Mouse (Mus musculus): Measurements from ENCODE around the gene Sema4b. TPM values are rescaled to one million over a fixed set of nuclear protein-coding genes. Genes with fewer than 3 reads are reported as not detected.
A peak's percentile ranks its signal among the peaks of the same experiment; 100 is the strongest.

Gene Sema4b
- polyA plus RNA-seq, 1 experiment from 2014 or later, result 9.9 TPM

GRCm38 (mm10) chr7:80246859-80247258, 60.2 kb downstream of the Sema4b start:
- peak overlapping the region; percentile 82 for H3K27ac ChIP-seq (replicated peaks)
- peak overlapping the region; percentile 85 for H3K9ac ChIP-seq
- 23% methylated on average over 7 of the region's 7 CpGs for WGBS
- peak overlapping the region; percentile 74 for H3K4me2 ChIP-seq
- H3K4me3 ChIP-seq, result peak overlapping the region; percentile 66
- no peaks in the 10 kb centered on the region for H3K9me3 ChIP-seq
- no peaks in the 10 kb centered on the region for H3K36me3 ChIP-seq
- ATAC-seq (ENCODE audit: extremely low read depth, insufficient number of reproducible peaks, low FRiP score, low TSS enrichment), result no peak
- H3K27me3 ChIP-seq (replicated peaks), result no peaks in the 10 kb centered on the region
- peaks cover 8% of the 10 kb centered on the region for H3K4me1 ChIP-seq

GRCm38 (mm10) chr7:80252437-80252836, 65.8 kb downstream of the Sema4b start:
- no peaks in the 10 kb centered on the region for H3K9me3 ChIP-seq
- peaks cover 28% of the 10 kb centered on the region for H3K27me3 ChIP-seq (replicated peaks)
- WGBS, result 74% methylated on average over 7 of the region's 7 CpGs
- no peak for ATAC-seq (ENCODE audit: extremely low read depth, insufficient number of reproducible peaks, low FRiP score, low TSS enrichment)
- H3K27ac ChIP-seq (replicated peaks), result no peak overlapping the region
- no peak overlapping the region for H3K4me3 ChIP-seq
- no peaks in the 10 kb centered on the region for H3K36me3 ChIP-seq
- H3K4me1 ChIP-seq, result no peaks in the 10 kb centered on the region
- no peak overlapping the region for H3K4me2 ChIP-seq
- H3K9ac ChIP-seq, result no peak overlapping the region

GRCm38 (mm10) chr7:80252886-80253285, 66.2 kb downstream of the Sema4b start:
- WGBS, result 68% methylated on average over 11 of the region's 11 CpGs
- no peaks in the 10 kb centered on the region for H3K36me3 ChIP-seq
- no peak for ATAC-seq (ENCODE audit: extremely low read depth, insufficient number of reproducible peaks, low FRiP score, low TSS enrichment)

GRCm38 (mm10) chr7:80255981-80256380, 69.3 kb downstream of the Sema4b start:
- Histone ChIP-seq H3K9ac (no peak overlapping the region), H3K9me3 (no peaks in the 10 kb centered on the region), H3K36me3 (no peaks in the 10 kb centered on the region), H3K4me3 (no peak overlapping the region), H3K27ac (replicated peaks) (no peak overlapping the region), H3K4me1 (peaks cover 7% of the 10 kb centered on the region; the same call in 1 of the 2 replicates), H3K27me3 (replicated peaks) (peaks cover 58% of the 10 kb centered on the region), H3K4me2 (no peak overlapping the region)
- no peak for ATAC-seq (ENCODE audit: extremely low read depth, insufficient number of reproducible peaks, low FRiP score, low TSS enrichment)
- WGBS, result 58% methylated on average over 2 of the region's 2 CpGs

More at GRCm38 (mm10) chr7:80252886-80253285, 66.2 kb downstream of the Sema4b start:
- peaks cover 32% of the 10 kb centered on the region for H3K27me3 ChIP-seq (replicated peaks)
- no peaks in the 10 kb centered on the region for H3K9me3 ChIP-seq
- H3K4me1 ChIP-seq, result no peaks in the 10 kb centered on the region
- no peak overlapping the region for H3K4me2 ChIP-seq
- H3K4me3 ChIP-seq, result no peak overlapping the region
- H3K9ac ChIP-seq, result no peak overlapping the region
- H3K27ac ChIP-seq (replicated peaks), result no peak overlapping the region

GRCm38 (mm10) chr7:80257706-80258105, 71.1 kb downstream of the Sema4b start:
- no peaks in the 10 kb centered on the region for H3K36me3 ChIP-seq
- 47% methylated on average over 2 of the region's 2 CpGs for WGBS
- no peak overlapping the region for H3K27ac ChIP-seq (replicated peaks)
- H3K4me1 ChIP-seq, result peaks cover 15% of the 10 kb centered on the region
- H3K27me3 ChIP-seq (replicated peaks), result peaks cover 58% of the 10 kb centered on the region
- no peak overlapping the region for H3K4me2 ChIP-seq
- no peak for ATAC-seq (ENCODE audit: extremely low read depth, insufficient number of reproducible peaks, low FRiP score, low TSS enrichment)
- H3K9ac ChIP-seq, result no peak overlapping the region
- no peaks in the 10 kb centered on the region for H3K9me3 ChIP-seq
- H3K4me3 ChIP-seq, result no peak overlapping the region

- Histone ChIP-seq H3K9me3 (no peaks in the 10 kb centered on the region), H3K9ac (peak within 1 kb of the TSS; percentile 92), H3K36me3 (peaks cover 27% of the 10 kb centered on the region), H3K27ac (replicated peaks) (peak within 1 kb of the TSS; percentile 81), H3K4me3 (peak within 1 kb of the TSS; percentile 94), H3K27me3 (replicated peaks) (peaks cover 41% of the 10 kb centered on the region), H3K4me1 (peaks cover 18% of the 10 kb centered on the region), H3K4me2 (peak within 1 kb of the TSS; percentile 94)
- WGBS, result 24% methylated on average over 40 of the region's 40 CpGs
- ATAC-seq (ENCODE audit: extremely low read depth, insufficient number of reproducible peaks, low FRiP score, low TSS enrichment), result peak; percentile 59
Measured at GRCm38 (mm10) chr7:80260625-80261371, 74.2 kb downstream of the Sema4b start, which contains the start of gene Ngrn. Gene Ngrn, plus strand, starts transcription at chr7:80261215.

- Histone ChIP-seq H3K4me1 (peaks cover 18% of the 10 kb centered on the region), H3K9ac (peak overlapping the region; percentile 92), H3K36me3 (peaks cover 34% of the 10 kb centered on the region), H3K9me3 (no peaks in the 10 kb centered on the region), H3K27ac (replicated peaks) (peak overlapping the region; percentile 81), H3K27me3 (replicated peaks) (peaks cover 38% of the 10 kb centered on the region), H3K4me3 (peak overlapping the region; percentile 94), H3K4me2 (peak overlapping the region; percentile 94)
- WGBS, result under 1% methylated on average over 32 of the region's 32 CpGs
- 0 out of 2 replicates have a peak, but pooled peaks have one; percentile 37 for ATAC-seq (ENCODE audit: extremely low read depth, insufficient number of reproducible peaks, low FRiP score, low TSS enrichment)
Measured at GRCm38 (mm10) chr7:80261372-80261990, 74.8 kb downstream of the Sema4b start.

- H3K4me2 ChIP-seq, result no peak overlapping the region
- no peak overlapping the region for H3K9ac ChIP-seq
- no peak for ATAC-seq (ENCODE audit: extremely low read depth, insufficient number of reproducible peaks, low FRiP score, low TSS enrichment)
- no peak overlapping the region for H3K27ac ChIP-seq (replicated peaks)
- H3K27me3 ChIP-seq (replicated peaks), result peaks cover 9% of the 10 kb centered on the region
- no peak overlapping the region for H3K4me3 ChIP-seq
- H3K4me1 ChIP-seq, result peaks cover 32% of the 10 kb centered on the region
- peaks cover 44% of the 10 kb centered on the region for H3K36me3 ChIP-seq
- 88% methylated on average over 12 of the region's 12 CpGs for WGBS
- H3K9me3 ChIP-seq, result no peaks in the 10 kb centered on the region
Measured at GRCm38 (mm10) chr7:80264606-80265005, 78.0 kb downstream of the Sema4b start.

- no peak overlapping the region for H3K4me2 ChIP-seq
- H3K36me3 ChIP-seq, result peaks cover 55% of the 10 kb centered on the region
- H3K9ac ChIP-seq, result no peak overlapping the region
- no peaks in the 10 kb centered on the region for H3K27me3 ChIP-seq (replicated peaks)
- H3K4me1 ChIP-seq, result peaks cover 34% of the 10 kb centered on the region
- no peak overlapping the region for H3K4me3 ChIP-seq
- ATAC-seq (ENCODE audit: extremely low read depth, insufficient number of reproducible peaks, low FRiP score, low TSS enrichment), result no peak
- H3K27ac ChIP-seq (replicated peaks), result no peak overlapping the region
- WGBS, result 80% methylated on average over 1 of the region's 1 CpGs
- H3K9me3 ChIP-seq, result no peaks in the 10 kb centered on the region
Measured at GRCm38 (mm10) chr7:80267764-80268163, 81.1 kb downstream of the Sema4b start.

- peak within 1 kb of the TSS; percentile 81 for H3K27ac ChIP-seq (replicated peaks)
- no peaks in the 10 kb centered on the region for H3K27me3 ChIP-seq (replicated peaks)
- H3K4me3 ChIP-seq, result peak within 1 kb of the TSS; percentile 83
- peak; percentile 71 for ATAC-seq (ENCODE audit: extremely low read depth, insufficient number of reproducible peaks, low FRiP score, low TSS enrichment)
- peaks cover 58% of the 10 kb centered on the region for H3K36me3 ChIP-seq
- peak within 1 kb of the TSS; percentile 93 for H3K4me2 ChIP-seq
- peaks cover 2% of the 10 kb centered on the region; the same call in 1 of the 2 replicates for H3K9me3 ChIP-seq
- H3K9ac ChIP-seq, result peak within 1 kb of the TSS; percentile 88
- peaks cover 31% of the 10 kb centered on the region for H3K4me1 ChIP-seq
- WGBS, result 4% methylated on average over 21 of the region's 21 CpGs
Measured at GRCm38 (mm10) chr7:80268897-80269750, 82.5 kb downstream of the Sema4b start, which contains the start of gene Vps33b. Gene Vps33b, plus strand, starts transcription at chr7:80269649.

GRCm38 (mm10) chr7:80269751-80270255, 83.2 kb downstream of the Sema4b start:
- H3K36me3 ChIP-seq, result peaks cover 58% of the 10 kb centered on the region
- H3K27ac ChIP-seq (replicated peaks), result peak overlapping the region; percentile 81
- peak overlapping the region; percentile 88 for H3K9ac ChIP-seq
- H3K4me3 ChIP-seq, result peak overlapping the region; percentile 83
- no peak for ATAC-seq (ENCODE audit: extremely low read depth, insufficient number of reproducible peaks, low FRiP score, low TSS enrichment)
- H3K4me2 ChIP-seq, result peak overlapping the region; percentile 93
- H3K9me3 ChIP-seq, result peaks cover 9% of the 10 kb centered on the region
- peaks cover 31% of the 10 kb centered on the region for H3K4me1 ChIP-seq
- under 1% methylated on average over 23 of the region's 23 CpGs for WGBS
- no peaks in the 10 kb centered on the region for H3K27me3 ChIP-seq (replicated peaks)

All from heart, embryonic 13.5 days (tissue).